Mouse (Mus musculus): ENCODE data around the gene Bglap. TPM values are rescaled to one million over a fixed set of nuclear protein-coding genes. Genes with fewer than 3 reads are reported as not detected.

The Bglap gene
- total RNA-seq (2023), result not detected

DNA sequence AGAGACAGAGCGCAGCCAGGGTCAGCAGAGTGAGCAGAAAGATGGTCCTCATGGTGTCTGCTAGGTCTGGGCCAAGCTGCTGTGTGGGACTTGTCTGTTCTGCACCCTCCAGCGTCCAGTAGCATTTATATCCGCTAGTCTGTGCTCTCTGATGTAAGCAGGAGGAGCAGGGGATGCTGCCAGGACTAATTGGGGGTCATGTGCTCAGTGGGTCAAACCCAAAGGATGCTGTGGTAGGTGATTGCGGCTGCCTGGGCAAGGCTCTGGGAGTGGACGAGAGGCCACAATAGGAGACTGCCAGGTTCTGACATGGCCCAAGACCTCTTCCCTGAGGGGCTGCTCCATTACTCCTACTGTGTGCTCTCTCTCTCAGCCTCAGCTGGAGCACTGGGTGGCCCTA is at the start of gene Bglap:
Gene Bglap (minus strand): TSS at position 101 of the 400 bp plus-strand sequence.

DNA sequence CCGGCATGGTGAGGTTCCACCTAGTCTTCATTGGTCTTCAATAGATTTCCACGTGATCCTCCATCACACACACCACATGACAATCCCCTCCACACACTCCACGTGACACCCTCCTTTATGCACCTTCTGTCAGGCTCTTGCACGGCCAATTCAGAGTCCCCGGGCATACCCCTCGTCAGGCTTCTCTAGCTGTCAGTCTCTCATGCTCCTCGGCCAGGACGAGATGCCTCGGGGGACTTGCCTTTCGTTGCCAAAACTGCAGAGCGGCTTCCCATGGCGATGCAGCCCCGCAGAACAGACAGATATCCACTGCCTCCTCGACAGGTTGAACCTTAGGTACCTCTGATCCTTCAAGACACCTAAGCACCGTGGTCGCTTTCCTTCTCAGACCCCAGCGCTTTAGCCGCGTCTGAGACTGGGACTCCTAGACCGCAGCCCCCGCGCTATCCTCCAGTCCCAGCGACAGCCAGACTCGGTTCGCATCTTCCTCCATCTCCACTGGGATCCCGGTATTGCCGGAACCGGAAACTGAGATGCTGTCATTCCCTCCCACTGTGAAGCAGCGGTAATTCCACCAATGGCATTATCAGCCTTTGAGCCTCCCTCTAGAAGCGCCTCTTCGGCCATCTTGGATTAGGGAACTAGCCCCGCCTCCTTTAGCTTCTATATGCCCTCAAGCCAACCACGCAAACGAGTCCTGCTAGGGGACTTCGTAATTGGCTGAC is 40.5 kb upstream of the Bglap start, which contains the start of gene Slc25a44:
Gene Slc25a44 (minus strand): TSS at position 535 of the 725 bp plus-strand sequence.

GRCm38 (mm10) chr3:88409741-88410644 is 25.7 kb upstream of the Bglap start, which contains the start of gene Pmf1:
Pmf1 (minus strand) TSS chr3:88410331.

DNA sequence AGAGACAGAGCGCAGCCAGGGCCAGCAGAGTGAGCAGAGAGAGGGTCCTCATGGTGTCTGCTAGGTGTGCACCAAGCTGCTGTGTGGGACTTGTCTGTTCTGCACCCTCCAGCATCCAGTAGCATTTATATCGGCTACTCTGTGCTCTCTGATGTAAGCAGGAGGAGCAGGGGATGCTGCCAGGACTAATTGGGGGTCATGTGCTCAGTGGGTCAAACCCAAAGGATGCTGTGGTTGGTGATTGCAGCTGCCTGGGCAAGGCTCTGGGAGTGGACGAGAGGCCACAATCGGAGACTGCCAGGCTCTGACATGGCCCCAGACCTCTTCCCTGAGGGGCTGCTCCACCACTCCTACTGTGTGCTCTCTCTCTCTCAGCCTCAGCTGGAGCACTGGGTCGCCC is 5.7 kb downstream of the Bglap start, which contains the start of gene Bglap2:
Gene Bglap2 (minus strand): TSS at position 101 of the 400 bp plus-strand sequence.

DNA sequence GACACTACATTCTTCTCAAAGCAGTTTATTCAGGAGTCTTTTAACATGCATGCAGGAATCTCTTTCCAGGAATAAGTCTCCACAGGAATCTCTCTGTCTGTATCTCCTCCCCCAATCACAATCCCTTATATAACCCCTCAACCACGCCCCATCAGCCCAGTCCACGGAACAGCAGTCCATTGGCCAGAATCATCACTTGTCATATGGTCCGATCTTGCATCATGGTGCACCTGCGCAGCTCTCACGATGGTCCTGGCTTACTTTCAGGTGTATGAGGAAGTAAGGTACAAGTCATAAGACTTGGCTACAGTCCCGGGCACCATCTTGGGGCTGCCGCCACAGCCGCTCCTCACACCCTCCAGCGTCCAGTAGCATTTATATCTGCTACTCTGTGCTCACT is 11.6 kb downstream of the Bglap start, which contains the start of gene Bglap3:
Gene Bglap3 (minus strand): TSS at position 101 of the 400 bp plus-strand sequence.

DNA sequence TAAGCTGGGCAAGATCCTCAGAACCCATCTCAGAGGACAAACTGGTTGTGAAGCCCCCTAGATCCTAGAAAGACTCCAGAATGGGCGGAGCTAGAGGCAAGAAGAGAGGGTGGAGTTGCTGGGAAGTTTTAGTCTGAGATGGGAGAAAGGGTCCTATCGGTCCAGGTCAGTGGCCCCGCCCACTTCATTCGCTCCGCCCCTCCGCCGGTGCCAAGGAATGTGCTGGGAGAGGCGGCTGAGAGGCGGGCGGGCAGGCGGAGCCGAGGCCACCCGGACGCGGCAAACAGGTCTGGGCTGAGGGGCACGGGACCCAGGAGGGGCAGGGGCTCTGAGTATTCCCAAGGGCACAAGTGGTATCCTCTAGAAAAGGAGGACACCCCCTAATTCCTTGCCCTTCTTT is 19.9 kb downstream of the Bglap start, which contains the start of gene Paqr6:
Gene Paqr6 (plus strand): TSS at position 248 of the 400 bp plus-strand sequence.

GRCm38 (mm10) chr3:88336058-88337013 is 47.9 kb downstream of the Bglap start, which contains the start of the genes Tmem79 and Smg5:
Tmem79 (minus strand) TSS chr3:88336148.
Smg5 (plus strand) TSS chr3:88336260.

Other genes starting within 250 kb of the Bglap start
- 100 to 1,000 TPM; 241 to 255 TPM for gene Mef2d, start 242.1 kb downstream of the Bglap start, total RNA-seq (2023)
- gene Rhbg, start 129.8 kb downstream of the Bglap start, total RNA-seq (2023), result not detected
- not detected for gene Gm38392, start 97.3 kb downstream of the Bglap start, total RNA-seq (2023)
- gene Tsacc, start 87.5 kb downstream of the Bglap start, total RNA-seq (2023), result 1 to 10 TPM; 5.4 to 7.0 TPM
- gene Cct3, start 87.3 kb downstream of the Bglap start, total RNA-seq (2023), result 100 to 1,000 TPM; 193 to 228 TPM
- gene Glmp, start 59.4 kb downstream of the Bglap start, total RNA-seq (2023), result 100 to 1,000 TPM; 118 to 124 TPM
- gene Tmem79, start 48.3 kb downstream of the Bglap start, total RNA-seq (2023), result 1 to 10 TPM in 1 of 2 experiments, not detected in 1; 1.4 TPM
- gene Smg5, start 48.2 kb downstream of the Bglap start, total RNA-seq (2023), result 100 to 1,000 TPM; 129 to 142 TPM
- 1 to 10 TPM; 4.3 to 5.6 TPM for gene Paqr6, start 19.9 kb downstream of the Bglap start, total RNA-seq (2023)
- not detected for gene Bglap3, start 11.7 kb downstream of the Bglap start, total RNA-seq (2023)
- not detected for gene Bglap2, start 5.8 kb downstream of the Bglap start, total RNA-seq (2023)
- gene Pmf1, start 25.9 kb upstream of the Bglap start, total RNA-seq (2023), result 10 to 100 TPM; 35.0 to 39.0 TPM
- 10 to 100 TPM; 15.6 to 16.2 TPM for gene Slc25a44, start 40.7 kb upstream of the Bglap start, total RNA-seq (2023)
- 100 to 1,000 TPM; 119 to 140 TPM for gene Sema4a, start 76.7 kb upstream of the Bglap start, total RNA-seq (2023)
- gene Lmna, start 125.5 kb upstream of the Bglap start, total RNA-seq (2023), result 1 to 10 TPM; 3.8 to 6.3 TPM
- gene Mex3a, start 147.9 kb upstream of the Bglap start, total RNA-seq (2023), result 1 to 10 TPM; 3.1 to 3.2 TPM
- gene Rab25, start 163.8 kb upstream of the Bglap start, total RNA-seq (2023), result 1 to 10 TPM in 1 of 2 experiments, not detected in 1; 1.3 TPM
- 10 to 100 TPM; 86.4 to 87.7 TPM for gene Lamtor2, start 168.6 kb upstream of the Bglap start, total RNA-seq (2023)
- gene Ubqln4, start 169.3 kb upstream of the Bglap start, total RNA-seq (2023), result 10 to 100 TPM; 54.5 to 55.8 TPM
- 10 to 100 TPM; 68.8 to 75.7 TPM for gene Ssr2, start 191.4 kb upstream of the Bglap start, total RNA-seq (2023)
- 100 to 1,000 TPM; 181 to 203 TPM for gene Arhgef2, start 221.5 kb upstream of the Bglap start, total RNA-seq (2023)